Mouse (Mus musculus): Measurements from ENCODE around the gene Gm13030.
"Not testable (repeated sequence)": the region's sequence is repeated elsewhere in the genome, so short reads cannot be mapped to it uniquely, and the experiment has no call there.

The Gm13030 gene

DNA sequence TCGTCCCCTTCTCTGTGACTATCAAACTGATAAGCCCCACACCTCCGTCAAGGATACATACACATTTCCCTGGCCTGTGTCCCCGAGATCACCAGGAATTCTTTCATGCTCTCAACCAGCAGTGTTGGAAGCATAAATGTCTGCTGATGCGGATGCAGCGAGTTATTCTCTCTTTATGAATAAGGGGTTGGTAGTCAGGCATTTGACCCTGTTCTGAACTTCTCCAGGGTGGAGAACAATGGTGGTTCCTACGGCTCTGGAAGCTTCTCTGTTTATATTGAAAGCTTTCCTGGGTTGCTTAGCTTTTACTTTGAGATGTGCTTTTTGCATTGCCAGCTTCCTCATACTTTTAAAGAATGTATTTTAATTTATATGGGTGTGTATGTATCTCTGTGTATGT lies at the start of gene Gm13030:
Gene Gm13030, minus strand, starts transcription at position 101 of the 400 bp plus-strand sequence.
- no peak for DNase-seq

DNA sequence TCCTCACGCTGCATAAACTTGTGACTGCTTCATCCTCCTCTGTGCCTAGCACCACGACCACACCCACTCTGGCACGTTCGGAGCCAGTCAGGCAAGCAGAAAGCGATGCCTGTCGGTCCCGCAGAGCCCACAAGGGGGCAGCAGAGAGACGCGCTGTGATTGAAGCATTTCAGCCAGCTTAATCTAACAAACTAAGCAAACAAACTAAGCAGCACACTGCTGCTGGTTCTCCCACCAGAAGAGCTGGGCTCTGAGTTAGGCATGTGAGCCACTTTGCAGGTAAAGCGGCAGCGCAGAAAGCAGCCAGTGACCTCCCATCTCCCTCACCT lies 48.3 kb upstream of the Gm13030 start:
- DNase-seq: peak; percentile 98

DNA sequence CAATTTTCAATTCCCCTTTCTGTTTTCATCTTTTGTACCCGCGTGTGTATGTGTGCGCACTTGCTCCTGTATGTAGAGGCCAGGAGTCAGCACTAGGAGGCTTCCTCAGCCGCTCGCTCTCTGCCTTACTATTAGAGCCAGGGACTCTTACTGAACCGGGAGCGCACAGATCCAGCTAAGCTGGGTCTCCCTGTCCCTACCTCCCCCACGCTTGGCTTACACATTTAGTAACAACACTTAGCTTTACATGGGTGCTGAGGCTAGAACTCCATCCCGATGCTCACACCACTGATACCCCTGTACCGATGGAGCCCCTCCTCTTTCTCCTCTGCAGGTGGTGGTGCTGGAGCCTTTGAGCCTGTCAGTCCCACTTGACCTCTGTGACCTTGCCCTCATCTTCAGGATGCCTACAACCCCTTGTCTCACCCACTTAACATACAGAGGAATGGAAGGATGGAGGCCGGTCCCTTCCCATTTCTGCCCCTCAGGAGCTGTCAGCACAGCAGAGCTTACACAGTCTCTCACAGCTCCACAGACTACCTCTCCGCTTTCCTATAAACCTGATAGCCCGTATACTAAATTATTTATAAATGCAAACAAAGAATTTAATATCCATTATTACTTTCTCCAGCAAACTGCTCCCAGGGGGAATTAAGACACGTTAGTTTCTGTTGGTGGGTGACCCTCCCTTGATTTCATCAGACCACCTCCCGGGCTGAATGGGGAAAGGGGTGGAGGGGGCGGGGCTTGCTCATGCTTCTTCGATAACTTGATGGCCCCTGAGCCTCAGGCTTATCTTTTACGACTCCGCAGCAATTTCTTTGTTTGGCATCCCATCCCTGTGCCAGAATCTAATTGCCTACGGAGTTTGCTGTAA lies 47.7 kb upstream of the Gm13030 start:
- no peak for DNase-seq

DNA sequence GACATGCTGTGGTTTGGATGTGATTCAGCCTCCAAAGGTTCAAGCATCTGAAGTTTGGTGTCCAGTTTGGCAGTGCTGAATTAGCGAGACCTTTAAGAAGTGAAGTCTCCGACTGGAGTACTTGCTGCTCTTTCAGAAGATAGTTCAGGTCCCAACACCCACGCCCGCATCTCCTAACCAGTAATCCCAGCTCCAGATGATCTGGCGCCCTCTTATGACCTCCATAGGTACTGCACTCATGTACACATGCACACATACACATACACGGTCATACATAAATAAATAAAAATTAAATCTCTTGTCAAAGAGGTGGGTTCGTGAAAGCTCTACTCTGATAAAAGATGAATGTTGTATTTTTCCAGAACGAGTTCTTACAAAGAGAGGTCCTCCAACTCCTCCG lies 43.5 kb upstream of the Gm13030 start:
- DNase-seq: no peak

DNA sequence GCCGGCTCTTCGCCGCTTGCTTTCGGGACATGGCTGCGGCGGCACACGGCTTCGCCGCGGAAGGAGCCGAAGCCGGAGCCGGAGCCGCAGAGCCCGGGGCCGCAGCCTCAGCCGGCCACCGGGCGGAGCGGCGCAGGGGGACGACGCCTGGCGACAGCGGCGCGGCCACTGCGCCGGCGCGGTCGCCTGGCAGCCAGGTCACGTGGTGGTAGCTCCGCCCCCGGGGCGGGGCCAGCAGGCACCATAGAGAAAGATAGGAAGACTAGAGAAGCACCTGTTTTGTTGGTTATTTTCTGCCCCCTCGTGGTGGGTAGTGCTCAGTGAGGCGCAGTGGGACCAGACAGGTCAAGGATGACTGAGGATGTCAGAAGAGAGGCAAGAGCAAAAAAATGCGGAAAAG lies 40.0 kb upstream of the Gm13030 start, which contains the start of gene Otud3:
Gene Otud3, minus strand, starts transcription at position 149 of the 400 bp plus-strand sequence.
- DNase-seq: peak; percentile 98

DNA sequence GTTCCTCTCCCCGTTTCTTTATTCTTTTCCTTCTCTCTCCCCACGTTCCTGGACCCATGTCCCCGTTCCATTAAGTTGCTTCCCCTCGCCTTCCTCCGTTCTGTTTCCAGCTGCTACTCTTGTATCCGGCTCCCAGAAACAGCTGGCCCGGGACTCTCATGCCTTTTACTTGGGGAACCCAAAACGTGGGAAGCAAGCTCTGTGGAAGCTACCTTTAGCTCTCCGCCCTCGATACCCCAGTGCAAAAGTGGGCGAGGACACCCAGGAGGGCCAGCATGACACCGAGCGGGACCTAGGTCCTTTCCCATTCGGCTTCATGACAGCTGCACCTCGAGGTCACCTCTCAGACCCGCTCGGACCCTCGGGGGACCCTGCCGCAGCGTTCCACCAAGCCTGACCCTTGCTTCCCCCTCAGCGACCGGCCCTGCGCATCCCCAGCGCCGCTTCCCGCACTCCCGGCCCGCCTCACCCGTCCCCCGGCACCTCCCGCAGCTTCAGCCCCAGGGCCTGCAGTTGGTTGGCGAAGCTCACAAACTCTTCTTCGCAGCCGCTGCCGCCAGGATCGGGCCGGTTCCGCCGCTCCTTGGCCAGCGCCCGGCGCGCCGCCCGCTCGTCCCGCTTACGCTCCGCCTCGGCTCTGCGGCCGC lies 39.5 kb upstream of the Gm13030 start:
- no peak for DNase-seq

DNA sequence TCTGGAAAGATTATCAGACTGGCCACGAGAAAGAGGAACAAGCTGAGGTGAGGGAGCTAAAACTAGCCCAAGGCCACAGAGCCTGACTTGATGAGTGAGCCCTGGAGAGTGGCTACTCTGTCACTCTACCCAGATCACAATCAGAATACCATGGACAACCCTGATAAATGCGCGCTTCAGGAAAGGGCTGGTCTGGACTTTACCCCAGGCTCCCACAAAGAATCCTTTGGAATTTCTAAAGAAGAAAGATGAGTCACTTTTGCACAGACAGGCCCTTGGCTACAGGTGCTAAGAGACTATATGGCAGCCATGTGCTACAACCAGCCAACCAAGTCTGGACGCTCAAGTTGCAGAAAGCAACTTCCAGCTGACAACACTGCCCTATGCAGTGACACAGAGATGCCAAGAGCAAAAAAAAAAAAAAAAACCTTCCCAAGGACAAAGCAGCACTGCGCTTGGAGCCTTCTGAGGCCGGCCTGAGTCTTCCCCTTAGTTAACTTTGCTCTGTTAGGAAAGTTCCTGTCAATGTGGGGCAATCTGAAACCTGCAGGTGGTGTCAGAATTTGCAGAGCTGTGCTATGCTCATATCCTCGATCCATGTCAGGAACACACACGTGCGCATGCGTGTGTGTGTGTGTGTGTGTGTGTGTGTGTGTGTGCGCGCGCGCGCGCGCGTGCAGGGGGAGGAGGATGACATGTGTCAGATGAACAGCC lies 32.0 kb upstream of the Gm13030 start:
- no peak for DNase-seq

DNA sequence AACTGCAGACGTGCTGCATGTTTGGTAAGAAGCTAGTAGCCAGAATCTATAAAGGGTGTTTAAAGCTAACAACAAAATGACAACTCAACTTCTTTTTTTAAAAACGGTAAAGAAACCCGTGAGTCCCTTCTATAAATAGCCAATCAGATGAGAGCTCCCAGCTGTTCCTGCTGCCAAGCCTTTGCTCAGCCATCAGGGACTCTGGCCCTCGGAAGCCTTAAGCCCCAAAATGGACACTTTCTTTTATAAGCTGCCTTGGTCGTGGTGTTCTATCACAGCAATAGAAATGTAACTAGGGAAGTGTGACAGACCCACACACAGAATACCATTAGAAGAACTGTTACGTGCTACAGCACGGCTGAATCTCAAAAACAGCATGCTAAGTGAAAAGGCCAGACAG lies 25.6 kb upstream of the Gm13030 start:
- no peak for DNase-seq

DNA sequence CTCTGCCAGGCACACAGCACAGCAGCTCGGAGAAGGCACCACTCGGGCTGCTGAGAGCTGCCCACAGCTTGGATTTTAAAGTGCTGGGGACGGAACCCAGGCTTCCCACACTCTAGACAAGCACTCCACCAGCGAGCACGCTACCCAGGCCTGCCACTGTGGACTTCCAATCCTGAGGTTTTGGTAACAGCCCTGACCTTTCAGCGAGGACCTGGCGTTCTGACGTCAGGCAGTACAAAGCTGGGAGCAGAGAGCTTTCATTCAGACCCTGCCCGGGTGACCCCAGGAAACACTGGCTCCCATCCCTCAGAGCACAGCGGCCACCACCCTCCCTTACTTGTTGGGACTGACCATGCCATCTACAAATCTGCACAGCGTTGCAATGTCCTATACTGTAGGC lies 20.0 kb upstream of the Gm13030 start:
- not testable (repeated sequence) for DNase-seq

DNA sequence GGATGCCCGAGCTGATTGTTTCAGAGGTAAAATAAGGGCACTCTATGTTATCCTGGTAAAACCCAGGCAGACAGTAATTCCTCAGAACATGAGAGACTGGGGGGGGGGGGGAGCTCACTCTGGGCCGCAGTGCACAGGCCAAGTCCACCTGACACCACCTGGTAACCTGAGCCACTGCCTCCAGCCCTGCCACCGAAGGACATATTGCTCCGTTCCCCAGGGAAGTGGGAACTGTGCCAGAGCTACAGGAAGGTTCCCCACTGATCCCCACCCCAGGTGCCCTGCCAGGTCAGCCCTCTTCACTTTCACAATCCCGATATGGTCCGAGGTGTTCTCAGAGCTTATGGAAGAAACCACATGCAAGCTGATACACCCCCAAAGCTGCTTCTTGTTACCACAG lies 18.9 kb upstream of the Gm13030 start:
- DNase-seq: no peak

DNA sequence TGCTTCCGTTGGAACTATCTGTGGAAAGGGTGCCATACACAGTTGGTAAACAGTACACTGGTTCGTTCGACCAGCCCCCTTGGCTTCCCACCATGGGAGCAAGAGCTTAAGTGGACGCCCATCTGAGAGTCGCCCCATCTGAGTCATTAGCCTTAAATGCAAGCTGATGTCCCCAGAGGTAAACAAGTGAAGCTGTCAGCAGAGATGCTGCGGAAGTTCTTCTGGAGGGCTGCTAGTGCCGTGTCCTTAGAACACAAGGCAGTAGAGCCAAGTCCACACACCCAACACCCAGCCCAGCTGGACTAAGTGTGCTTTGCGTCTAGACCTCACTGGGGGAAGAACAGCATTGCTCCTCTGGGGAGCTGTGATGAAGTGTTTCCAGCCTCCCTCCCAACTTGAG lies 15.9 kb upstream of the Gm13030 start:
- no peak for DNase-seq

DNA sequence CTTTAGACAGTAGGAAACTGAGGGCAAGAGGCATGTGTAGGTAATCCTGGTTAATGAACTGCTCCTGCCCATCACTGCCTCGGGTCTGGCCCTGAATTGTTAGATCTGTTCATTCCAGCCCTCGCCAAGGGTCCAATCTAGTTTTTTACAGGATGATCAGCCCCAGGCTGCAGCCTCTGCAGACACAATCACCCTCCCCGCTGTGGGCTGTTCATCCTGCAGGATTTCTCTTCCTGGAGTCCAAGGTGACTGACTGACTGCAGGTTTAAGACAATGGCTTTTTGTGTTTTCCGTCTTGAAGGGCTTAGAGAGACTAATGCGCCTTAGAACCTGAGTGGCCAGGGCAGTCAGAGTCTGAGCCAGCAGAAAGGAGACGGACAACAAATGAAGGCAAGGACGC lies 15.4 kb upstream of the Gm13030 start:
- DNase-seq: no peak

DNA sequence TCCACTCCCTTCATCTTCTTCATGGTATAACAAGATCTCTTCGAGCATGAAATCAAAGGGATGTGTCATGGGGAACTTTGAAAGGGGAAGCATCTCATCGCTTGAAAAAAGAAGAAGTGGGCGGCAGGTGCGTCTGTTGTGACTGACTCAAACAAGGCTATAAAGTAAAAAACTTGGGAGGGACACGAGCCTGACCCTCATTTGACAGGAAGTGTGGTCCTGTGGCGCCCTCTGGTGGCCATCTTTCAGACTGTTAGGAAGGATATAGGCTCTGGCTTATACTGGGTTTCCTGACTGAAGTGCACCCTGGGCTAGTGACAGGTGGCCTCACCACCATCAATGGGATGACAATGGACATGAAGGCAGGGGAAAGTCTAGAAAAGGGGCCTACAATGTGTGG lies 10.5 kb upstream of the Gm13030 start:
- DNase-seq: peak; percentile 87

DNA sequence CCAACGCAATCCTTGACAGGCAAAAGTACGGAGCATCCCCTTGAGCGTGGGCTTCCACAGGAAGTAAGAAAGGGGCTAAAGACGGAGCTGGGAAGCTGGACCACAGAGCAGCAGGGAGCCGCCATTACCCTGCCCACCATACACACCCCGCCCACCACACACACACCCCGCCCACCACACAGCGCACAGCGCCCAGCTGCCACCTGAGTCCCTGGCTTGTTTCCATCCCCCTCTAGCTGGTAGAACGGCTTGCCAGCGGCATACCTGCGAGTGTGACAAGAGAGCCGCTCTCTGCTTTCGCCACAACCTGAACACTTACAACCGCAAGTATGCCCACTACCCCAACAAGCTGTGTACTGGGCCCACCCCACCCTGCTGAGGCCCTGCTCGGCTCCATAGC lies 8.4 kb upstream of the Gm13030 start:
- DNase-seq: no peak

DNA sequence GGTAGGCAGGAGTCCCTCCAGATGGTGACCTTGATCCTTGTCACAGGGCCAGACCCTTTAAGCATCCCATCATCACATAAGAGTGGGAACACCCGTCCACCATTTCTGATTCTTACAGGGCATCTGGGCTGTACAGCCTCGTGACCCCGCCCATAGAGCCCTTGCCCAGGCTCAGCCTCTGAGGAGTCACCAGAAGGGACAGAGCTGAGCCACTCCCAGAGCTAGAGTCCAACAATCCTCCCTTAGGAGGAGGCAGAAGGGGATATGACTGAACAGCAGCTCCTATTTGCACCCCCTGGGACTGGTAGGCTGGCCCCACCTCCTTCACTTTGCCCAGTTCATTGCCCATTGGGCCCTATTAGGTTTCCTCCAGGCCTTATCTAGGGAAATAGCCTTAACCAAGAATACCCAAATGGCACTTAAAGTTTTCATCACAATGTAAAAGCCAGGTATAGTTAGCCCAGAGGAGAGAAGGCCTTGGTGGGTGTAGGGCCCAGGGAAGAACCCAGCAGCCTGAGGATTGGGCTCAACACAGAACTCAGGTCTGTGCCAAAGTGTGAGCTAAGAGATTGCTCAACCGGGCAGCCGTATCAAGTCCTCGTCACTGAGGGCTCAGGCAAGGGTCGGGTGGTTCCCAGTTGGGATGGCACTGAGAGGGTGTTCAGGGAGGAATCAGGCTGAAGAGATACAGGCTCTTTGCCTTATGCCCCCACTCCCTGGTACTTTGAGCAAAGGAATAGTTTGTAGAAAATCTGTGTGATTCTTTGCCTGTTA lies 7.2 kb upstream of the Gm13030 start:
- no peak for DNase-seq

DNA sequence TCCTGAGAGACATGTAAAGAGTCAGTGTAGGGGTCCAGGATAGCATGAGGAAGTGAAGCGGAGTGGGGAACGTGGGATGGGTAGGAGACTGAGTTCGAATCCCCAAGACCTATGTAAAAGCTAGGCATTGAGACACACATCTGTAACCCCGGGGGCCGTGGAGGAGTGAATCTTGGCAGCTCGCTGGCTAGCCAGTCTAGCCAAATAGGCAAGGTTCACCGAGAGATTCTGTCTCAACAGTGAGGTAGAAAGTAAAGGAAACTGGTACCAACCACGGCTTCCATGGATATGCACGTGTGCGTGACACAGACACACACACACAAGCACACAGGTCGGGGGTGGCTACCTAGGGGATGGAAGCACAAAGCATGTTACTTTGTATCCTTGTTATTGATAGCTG lies 6.0 kb upstream of the Gm13030 start:
- DNase-seq: no peak

DNA sequence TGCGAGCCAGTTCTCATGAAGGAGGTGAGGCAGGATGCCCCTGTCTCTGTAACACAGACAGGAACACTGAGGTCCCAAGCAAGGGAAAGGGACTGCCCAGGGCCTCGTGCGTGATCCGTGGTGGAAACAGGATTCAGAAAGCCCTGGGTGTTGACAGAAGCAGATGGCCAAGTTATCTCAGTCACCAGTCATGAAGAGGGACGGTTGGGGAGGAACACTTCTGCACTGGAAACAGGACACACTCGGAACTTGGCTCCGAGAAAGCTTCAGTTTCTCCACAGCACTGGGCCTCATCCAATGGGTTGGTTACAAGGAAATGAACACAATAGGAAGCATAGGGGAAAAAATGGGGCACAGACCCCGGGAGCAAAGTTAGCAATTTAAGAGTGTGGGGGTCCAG lies 5.0 kb upstream of the Gm13030 start:
- DNase-seq: no peak

DNA sequence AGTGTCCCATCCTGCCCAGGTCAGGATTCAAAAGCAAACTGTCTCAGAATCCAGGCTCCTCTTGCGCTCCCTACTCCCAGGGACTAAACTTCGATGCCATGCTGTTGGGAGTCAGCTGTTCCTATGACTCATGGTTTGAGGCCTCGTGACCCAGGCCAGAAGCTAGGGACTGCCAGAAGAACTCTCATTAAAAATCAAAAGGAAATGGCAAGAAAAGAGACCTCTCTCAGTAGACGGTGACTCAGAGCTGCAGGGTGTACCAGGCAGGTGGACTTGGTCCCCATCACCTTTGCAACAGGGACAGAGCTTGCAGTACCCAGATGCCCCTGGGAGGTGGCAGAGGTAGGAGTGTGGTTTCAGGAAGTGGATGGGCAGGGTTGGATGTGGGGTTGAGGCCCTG lies 4.0 kb upstream of the Gm13030 start, which contains the start of gene Pla2g2e:
Gene Pla2g2e, plus strand, starts transcription at position 212 of the 400 bp plus-strand sequence.
- DNase-seq: no peak

DNA sequence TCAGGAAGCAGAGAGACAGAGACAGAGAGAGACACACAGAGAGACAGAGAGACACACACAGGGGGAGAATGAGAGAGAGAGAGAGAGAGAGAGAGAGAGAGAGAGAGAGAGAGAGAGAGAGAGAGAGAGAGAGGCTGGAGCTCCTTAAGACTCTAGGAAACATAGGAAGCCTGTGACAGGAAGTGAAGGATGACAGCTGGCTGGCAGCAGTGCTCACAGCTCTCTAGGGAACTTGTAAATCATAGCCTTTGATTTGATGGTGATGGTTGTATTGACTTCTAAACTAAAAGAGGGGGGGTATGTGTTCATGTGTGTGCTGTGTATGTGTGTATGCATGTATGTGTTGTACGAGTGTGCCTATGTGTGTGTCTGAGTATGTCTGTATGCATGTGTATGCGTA lies 2.2 kb upstream of the Gm13030 start:
- DNase-seq: no peak

DNA sequence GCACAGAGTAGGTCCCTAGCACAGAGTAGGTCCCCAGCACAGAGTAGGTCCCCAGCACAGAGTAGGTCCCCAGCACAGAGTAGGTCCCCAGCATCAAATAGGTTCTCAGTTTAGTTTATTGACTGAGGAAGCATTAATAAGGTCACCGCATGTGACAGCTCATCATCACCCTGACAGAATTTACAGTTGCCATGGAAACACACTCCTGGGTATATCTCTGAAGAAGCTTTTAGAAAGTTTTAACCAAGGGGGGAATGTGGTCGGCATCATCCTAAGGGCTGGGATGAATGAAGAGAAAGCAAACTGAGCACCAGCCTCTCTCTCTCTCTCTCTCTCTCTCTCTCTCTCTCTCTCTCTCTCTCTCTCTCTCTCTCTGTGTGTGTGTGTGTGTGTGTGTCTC lies 1.5 kb upstream of the Gm13030 start:
- not testable (repeated sequence) for DNase-seq

DNA sequence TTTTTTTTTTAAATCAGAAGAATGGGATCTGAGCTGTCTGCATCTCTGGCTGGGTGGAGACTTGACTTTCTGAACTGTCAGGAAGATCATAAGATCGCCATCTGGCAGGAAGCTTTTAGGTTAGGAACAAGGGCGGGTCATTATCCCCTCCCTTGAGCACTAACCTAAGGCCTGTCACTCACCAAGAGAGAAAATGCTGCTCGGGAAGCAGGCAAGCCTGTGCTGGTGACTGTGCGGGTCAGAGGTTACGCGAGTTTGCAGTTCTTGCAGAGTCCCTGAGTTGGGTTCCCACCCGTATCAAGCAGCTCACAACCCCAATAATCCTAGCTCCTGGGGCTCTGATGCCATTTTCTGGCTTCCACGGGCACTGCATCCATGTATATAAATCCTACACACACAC lies 5.1 kb downstream of the Gm13030 start:
- no peak for DNase-seq

DNA sequence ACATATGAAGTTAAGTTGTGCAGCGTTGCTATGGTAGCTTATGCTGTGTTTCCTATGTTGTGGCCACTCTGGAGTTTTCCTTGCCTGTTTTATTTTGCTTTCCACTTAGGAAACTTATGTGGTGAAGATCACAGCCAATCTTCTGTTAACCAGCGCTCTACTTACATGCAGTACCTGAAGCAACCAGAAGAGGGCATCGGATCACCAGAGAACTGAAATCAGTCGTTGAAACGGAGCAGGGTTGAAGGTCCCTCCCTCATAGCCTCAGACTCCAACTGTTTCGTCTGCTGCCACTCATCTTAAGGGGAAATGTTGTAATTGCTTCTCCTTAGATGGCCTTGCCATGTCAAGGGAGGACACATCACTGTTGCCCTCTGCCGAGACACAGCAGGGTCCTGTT lies 7.4 kb downstream of the Gm13030 start:
- peak; percentile 76 for DNase-seq

DNA sequence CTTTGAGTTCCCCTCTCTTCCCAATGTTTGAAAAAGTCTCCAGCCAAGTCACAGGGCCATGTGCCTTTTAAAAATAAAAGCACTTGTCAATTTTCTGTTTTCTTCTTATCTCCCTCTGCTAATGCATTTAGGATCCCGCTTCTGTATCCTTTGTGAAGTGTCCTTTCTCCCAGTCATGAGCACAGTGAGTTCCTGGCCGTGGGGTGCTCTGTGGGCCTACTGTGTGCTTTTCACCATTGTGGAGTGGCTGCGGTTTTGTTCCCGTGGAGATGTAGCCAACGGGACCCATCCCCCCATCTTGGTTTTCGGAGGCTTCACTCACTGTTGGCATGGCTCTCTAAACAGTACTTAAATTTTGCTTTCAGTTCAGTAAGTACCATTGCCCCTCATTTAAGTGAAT lies 7.8 kb downstream of the Gm13030 start:
- DNase-seq: no peak

Measured in kidney, adult 18-20 months (tissue).